Mouse (Mus musculus): Measurements from ENCODE around the gene Ms4a5.

- TF ChIP-seq CTCF (IDR thresholded peaks at IDR 0.05; ENCODE audit: low read depth, low read length) (no peak), POLR2A (IDR thresholded peaks at IDR 0.05; ENCODE audit: insufficient read depth, low read length) (no peak)
These were observed 37.5 kb upstream of the Ms4a5 start for GRCm38 (mm10) chr19:11321123-11321522.
